Mouse (Mus musculus): Measurements from ENCODE around the gene 4931406C07Rik.
"Not testable (repeated sequence)": the region's sequence is repeated elsewhere in the genome, so short reads cannot be mapped to it uniquely, and the experiment has no call there.

Gene 4931406C07Rik

DNA sequence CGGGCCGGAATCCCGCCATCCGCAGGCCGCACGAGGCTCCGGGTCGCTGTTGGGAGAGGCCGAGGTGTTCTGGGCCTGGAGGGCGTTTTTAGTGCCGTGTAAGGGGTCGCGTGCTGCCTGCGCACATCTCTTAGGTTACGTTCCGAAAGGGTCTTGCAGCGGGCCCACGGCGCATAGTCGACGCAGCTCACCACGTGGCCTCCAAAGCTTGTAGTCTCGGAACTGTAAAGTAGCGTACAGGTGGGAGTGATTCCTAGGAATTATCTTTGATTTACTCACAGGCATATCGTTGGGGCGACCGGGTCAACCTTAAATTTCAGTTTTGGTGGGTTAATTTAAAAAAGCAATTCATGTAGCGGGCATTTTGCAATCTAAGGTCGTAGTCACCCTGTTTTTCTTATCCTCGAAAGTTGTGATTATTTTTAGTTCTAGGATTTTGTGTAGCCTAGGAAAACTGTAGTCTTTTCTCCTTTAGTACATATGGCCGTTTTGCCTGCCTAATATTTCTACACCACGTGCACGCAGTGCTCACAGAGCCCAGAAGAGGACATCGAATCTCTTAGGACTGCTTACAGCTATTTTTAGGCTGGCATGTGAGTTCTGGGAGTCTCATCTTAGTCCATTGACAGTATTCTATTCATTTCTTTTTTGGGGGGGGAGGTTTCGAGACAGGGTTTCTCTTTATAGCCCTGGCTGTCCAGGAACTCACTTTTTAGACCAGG, at the start of gene 4931406C07Rik:
Gene 4931406C07Rik, minus strand, starts transcription at position 51 of the 722 bp plus-strand sequence.
- DNase-seq (ENCODE audit: low spot score) = peak; percentile 59

DNA sequence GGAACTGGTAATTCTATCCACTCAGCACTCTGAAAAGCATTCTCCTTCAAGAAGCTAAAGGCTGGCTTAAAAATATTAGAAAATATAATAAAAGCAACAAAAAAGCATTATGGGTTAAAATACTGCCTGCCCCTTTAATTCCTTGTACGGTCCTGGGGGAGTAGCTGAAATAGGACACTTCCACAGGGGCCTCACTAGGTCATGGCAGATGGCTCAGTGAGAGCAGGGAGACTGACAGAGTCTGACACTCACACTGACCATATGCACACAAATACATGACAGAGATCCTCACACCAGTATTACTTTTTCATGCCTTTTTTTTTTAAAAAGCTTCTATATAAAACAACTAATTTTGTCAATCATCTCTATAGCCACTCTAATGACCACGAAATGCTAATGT, 43.7 kb upstream of the 4931406C07Rik start:
- DNase-seq (ENCODE audit: low spot score) = no peak

- no peak for DNase-seq (ENCODE audit: low spot score)
These were observed 31.5 kb upstream of the 4931406C07Rik start for GRCm38 (mm10) chr9:15337776-15338175.

DNA sequence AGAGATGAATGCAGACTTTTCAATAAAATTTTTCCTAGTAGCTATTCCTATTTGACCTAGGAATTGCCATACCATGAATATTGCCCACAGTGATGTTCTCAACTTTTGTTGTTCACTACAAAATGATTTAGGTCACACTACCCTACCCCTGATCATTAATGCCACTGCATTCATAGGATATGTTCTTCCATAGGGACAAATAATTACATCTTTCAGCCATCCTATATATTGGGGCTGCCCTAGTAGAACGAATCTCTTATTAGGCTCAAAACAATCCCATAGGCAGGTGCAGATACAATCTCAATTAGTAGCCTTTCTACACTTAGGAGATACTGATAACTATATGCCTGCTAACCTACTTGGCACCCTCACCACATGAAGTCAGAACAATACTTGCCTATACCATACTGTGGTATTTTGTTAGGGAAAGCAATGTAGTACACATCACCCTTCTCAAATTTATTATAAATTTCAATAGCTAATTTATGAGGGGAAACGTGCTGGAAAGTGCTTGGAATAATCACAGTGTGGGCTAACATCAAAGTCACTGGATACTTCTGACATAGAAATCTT, 12.0 kb upstream of the 4931406C07Rik start:
- no peak for DNase-seq (ENCODE audit: low spot score)

- no peak for DNase-seq (ENCODE audit: low spot score)
These were observed 11.2 kb upstream of the 4931406C07Rik start for GRCm38 (mm10) chr9:15317223-15318169.

DNA sequence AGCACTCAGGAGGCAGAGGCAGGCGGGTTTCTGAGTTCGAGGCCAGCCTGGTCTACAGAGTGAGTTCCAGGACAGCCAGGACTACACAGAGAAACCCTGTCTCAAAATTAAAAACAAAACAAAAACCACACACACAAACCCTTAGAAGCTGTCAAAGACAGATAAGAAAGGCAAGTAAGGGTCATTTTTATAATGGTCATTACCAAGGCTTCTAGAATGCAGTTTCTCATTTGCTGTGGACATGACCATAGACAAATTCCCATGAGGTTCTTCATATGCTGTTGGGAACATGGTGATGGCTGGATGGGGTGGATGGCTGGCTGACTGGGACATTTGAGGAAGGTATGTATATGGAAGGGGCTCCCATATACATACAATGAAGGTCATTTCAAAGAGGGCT, 10.0 kb upstream of the 4931406C07Rik start:
- DNase-seq (ENCODE audit: low spot score) = not testable (repeated sequence)

DNA sequence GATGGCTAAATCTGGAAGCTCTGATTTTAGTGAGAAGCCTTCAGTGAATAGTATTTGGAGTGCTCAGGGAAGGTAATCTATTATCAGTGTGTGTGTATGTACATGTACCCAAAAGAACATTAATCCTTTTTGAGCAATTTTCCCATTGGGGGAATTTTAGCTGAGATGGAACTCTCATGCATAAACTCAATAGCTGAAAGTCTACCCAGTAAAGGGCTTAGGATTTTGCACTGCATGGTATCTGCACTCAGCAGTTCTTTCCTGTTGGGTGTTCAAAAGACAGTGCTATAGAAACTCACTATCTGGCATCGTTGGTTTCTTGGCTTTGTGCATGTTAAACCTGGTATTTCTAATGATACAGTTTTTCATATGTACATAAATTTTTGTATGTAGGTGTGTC, 8.4 kb upstream of the 4931406C07Rik start:
- DNase-seq (ENCODE audit: low spot score) = no peak

DNA sequence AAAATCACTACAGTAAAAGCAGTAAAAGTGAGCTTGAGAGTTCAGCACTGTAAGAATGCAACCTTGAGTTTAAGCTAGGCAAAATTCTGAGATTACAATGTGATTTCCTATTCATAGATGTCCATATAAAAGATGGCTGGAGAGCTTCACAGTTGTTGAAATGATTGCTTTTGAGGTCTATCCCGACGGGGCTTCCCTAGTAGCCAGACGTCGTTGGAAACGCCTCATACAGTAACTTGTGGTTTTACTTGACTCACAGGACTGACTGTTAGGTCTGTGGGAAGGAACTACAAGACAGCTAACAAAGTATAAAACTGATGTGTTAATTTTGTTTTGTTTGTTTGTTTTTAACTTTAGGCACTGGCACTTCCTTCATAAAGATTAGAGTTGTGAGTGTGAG, 7.4 kb upstream of the 4931406C07Rik start:
- no peak for DNase-seq (ENCODE audit: low spot score)

DNA sequence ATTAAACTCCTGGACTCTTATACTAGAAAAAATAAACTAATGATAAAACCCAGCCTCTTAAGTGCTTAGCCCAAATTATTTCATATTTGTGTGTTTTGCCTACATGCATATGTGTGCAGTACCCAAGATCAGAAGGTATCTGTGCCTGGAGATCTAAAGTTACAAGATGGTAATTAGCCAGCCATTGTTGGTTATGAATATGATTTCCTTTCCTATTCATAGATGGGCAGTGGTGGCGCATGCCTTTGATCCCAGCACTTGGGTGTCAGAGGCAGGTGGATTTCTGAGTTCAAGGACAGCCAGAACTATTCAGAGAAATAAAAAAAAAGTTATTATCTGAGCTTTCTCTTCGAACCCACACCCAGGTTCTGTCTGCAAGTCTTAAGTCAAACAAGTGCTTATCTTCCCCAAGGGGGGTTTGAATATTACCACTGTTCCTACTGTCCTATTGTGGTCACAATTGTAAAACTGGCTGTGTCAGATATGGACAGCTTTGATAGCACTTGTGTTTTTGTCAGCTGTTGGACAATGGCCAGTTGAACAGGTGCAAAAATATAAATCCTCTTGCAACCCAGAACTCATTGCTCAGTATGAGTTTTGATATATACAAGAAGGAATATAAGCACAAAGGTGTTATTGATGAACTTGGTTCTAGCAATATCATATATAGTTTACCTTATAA, 5.9 kb upstream of the 4931406C07Rik start:
- no peak for DNase-seq (ENCODE audit: low spot score)

DNA sequence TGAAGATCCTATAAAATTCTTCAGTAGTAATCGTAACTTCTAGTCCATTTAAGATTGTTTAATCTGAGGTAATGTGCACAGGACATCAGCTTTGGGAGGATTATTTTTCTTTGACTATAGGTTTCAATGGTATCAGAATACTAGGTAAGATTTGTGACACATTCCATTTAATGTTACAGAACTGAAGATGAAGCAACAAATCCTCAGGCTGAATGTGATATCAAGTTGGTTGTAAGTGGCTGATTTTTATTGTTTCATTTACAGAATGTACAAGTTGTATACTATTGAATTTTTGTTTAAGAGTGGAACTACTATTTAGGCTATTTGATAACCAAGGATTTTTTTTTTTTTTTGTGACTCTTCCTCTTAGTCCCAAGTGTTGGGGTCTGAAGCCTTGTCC, 3.9 kb upstream of the 4931406C07Rik start:
- DNase-seq (ENCODE audit: low spot score) = no peak

- no peak for DNase-seq (ENCODE audit: low spot score)
These were observed 3.2 kb upstream of the 4931406C07Rik start for GRCm38 (mm10) chr9:15309425-15309824.

DNA sequence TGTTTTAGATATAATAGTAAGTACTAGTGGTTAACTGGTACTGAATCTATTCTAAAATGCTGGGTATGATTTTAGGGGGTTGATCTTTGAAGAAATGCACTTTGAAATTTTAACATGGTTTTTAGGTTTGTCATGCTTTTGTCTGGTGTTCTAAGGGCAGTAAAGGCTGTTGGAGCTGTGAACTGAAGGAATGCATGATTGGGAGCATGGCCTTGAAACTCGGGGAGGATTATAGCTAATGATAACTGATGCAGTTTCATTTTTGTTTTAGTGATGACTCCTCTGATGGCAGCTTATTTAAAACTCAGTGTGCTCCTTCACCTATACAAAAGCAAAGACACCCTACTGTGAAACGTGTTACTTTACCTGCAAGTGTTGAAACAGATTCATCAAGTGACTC, 2.0 kb upstream of the 4931406C07Rik start:
- no peak for DNase-seq (ENCODE audit: low spot score)

DNA sequence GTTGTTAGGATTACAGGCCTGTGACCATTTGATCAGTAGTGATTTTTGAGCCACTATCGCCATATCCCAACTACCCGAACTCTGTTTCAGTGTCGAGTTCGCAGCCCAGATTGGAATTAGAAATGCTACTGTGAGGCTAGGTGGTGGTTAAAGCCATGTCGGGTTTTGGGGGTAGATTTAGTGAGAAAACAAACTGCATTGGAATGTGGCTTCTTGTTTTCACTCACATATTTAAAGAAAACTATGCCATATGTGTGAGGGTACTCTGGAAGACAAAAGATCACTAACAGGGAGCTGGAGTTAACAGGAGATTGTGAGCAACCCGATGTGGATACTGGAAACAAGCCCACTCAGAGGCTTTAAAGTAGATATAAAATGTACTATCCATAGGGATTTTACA, 1.0 kb upstream of the 4931406C07Rik start:
- DNase-seq (ENCODE audit: low spot score) = no peak

DNA sequence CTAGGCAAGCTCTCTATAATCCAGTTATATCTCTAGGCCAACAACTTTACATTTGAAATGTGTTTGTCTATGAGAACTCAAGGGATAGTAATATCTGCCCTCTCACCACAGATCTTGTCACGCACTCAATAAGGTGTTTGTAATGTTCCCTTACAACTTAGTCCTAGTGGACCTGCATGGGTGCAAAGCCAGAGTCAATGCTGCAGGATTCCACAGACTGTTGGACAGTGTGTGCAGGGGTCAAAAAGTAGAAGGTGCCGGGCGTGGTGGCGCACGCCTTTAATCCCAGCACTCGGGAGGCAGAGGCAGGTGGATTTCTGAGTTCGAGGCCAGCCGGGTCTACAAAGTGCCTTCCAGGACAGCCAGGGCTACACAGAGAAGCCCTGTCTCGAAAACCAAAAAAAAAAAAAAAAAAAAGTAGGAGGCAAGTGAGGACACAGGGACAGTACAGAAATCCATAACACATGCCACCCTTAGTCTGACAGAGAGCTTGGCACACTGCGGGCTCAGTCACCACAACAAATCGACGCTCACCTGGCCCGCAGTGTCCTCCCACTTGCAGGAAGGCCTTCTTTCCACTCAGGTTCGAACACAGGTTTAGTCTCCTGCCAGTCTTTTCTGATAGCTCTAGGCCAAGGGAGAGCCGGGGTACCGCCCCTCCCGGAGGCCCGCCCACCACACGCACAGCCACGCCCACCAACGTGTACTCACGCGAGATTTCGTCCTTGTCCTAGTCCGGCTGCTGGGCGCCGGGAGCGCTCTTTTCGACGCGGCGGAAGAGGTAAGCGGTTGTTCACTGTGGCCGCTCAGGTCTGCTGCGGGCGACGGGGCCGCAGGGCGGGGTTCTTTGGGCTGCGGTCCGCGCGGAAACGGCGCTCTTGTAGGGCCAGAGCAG, 498 bp downstream of the 4931406C07Rik start, which contains the start of gene Taf1d:
Gene Taf1d, plus strand, starts transcription at position 712 of the 895 bp plus-strand sequence.
- peak; percentile 94 for DNase-seq (ENCODE audit: low spot score)

GRCm38 (mm10) chr9:15302881-15303280, 3.4 kb downstream of the 4931406C07Rik start:
- no peak for DNase-seq (ENCODE audit: low spot score)

DNA sequence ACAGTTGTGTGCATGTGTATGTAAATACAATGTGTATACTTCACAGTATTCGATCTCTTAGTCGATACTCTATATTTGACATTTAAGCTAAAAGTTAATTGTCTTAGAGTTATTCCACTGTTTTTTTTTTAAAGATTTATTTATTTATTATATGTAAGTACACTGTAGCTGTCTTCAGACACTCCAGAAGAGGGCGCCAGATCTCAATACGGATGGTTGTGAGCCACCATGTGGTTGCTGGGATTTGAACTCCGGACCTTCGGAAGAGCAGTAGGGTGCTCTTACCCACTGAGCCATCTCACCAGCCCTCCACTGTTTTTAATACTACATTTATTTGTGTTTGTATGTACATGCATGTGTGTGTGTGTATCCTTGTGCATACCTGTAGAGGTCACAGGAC, 4.2 kb downstream of the 4931406C07Rik start:
- not testable (repeated sequence) for DNase-seq (ENCODE audit: low spot score)

DNA sequence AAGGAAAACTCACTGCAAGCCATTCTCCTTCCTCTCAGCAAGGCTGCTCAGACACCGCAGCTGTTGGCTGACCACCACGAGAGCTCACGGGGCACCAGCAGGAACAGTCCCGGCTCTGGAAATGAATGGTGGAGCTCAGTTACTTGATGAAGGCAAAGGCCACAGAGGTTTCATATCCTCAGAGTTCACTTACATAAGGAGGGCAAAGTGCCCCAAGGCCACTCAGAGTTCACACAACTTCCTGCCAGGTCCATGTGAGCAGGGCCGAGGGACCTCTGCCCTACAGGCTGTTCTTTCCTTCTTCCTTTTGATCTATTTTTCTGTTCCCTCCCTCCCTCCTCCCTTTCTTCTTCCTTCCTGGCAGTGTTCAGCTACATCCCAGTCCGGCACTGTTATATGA, 4.8 kb downstream of the 4931406C07Rik start:
- DNase-seq (ENCODE audit: low spot score) = peak; percentile 88

- DNase-seq (ENCODE audit: low spot score) = no peak
These were observed 6.2 kb downstream of the 4931406C07Rik start for GRCm38 (mm10) chr9:15300056-15300455.

- DNase-seq (ENCODE audit: low spot score) = no peak
These were observed 7.8 kb downstream of the 4931406C07Rik start for GRCm38 (mm10) chr9:15298451-15298850.

GRCm38 (mm10) chr9:15297112-15297511, 9.1 kb downstream of the 4931406C07Rik start:
- no peak for DNase-seq (ENCODE audit: low spot score)

DNA sequence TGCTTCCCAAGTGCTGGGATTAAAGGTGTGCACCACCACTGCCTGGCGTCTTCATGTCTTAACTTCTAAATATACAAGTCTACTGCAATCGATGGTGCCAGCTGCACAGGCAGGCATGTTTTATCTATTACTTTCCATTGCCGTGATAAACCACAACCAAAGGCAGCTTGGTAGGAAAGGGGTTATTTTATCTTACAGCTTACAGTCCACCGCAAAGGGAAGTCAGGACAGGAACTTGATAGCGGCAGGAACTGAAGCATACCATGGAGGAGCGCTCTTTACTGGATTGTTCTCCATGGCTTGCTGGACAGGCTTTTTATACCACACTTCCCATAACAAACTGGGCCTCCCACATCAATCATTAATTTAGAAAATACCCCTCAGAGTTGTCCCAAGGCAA, 17.0 kb downstream of the 4931406C07Rik start:
- DNase-seq (ENCODE audit: low spot score) = no peak
